Mouse (Mus musculus) embryonic fibroblast, embryonic 13.5 days (primary cell): Measurements from ENCODE around the gene Btrc.

Experiments
- CTCF ChIP-seq: IDR thresholded peaks from 2 replicates; pipeline ENCODE4 v1.5.1; 2011; ENCODE audit warnings: mild to moderate bottlenecking, control low read depth, low read length, moderate library complexity, borderline replicate concordance; ENCODE audit not compliant: insufficient read depth
- POLR2A ChIP-seq: IDR thresholded peaks from 2 replicates; pipeline ENCODE4 v1.6.1; 2011; ENCODE audit warnings: low read depth, mild to moderate bottlenecking, control low read depth, low read length, moderate library complexity

DNA sequence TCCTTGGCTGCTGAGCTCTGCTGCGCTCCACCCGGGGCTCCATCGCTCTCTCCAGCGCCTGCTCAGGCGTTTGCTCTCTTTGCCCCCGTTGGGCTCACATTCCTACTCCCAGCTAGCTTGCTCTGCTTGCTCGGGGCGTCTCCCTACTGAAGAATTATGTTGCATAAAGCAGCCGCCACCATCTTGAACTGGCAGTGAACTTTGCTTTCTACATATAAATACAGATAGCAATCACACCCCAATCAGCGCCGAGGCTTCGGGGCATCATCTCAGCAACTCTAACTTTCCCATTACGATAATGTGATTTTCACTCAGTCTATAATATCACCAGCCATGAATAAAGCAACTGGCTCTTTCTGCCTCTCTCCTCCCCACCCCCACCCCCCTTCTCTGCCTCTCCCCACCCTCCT, 46.1 kb upstream of the Btrc start:
- TF ChIP-seq POLR2A (no peak), CTCF (no peak)
